Mouse (Mus musculus) 3T3-L1 (cell line): ENCODE measurements around the gene Ptprn2.

Experiments used
- DNase-seq: peaks from one replicate; pipeline ENCODE4 v3.0.0-alpha.2; 2015; ENCODE audit warnings: low read depth, low spot score

Gene Ptprn2

DNA sequence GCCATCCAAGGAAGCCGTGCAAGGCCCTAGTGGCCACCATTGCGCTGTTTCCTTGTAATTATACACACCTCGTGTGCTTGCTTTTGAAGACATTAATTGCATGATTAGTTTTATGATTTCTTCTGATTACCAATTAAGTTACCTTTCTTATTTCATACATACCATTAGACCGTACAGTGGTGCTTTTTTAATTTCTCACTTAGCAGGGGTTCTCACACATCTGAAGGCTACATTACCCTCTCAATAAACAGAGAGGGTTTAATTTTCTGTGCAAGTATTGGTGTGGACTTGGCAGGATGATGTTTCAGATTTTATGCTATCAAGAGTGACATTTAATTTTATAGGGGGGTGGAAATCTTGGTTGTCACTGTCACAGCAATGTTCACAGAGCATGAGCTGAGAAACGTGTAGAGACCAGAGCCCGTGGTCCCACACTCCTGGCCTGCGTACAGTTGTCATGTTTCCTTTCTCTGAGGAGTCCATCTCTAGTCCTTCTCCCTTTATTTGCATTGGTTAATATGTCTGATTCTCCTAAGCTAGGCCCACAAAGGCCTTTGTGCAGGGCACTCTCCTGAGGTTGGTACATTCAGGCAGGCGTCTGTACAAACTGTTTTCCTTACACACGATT is 567.8 kb downstream of the Ptprn2 start:
- no peak for DNase-seq

- DNase-seq, result no peak
These were observed 568.6 kb downstream of the Ptprn2 start for GRCm38 (mm10) chr12:117053851-117054769.

DNA sequence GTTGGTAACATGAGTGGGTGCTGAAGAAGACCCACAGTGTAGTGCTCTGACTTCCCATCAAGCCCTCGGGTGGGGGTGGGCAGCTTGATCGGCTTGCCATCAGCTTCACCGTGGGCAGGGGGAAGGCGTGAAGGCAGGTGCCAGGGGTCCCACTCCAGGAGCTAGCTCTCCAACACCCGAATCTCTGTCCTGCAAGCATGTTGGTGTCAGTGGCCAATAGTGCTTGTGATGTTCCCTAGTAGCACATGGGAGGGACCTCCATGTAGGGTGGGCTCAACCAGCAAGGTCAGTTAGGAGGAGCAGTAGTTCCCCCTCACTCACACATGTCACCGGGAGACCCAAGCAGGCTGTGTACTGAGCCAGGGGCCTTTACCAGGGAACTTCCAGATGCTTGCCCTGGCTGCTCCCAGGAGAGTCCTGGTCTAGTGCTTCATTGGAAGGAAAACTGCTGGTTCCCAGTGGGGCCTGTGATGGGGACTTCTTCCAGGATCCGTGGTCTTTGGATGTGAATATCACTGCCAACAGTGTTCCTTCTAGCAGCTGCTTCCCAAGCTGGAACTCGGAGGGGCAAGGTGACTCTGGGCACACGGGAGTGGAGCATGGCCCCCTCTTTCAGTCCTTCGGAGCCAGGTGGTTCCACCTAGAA is 569.5 kb downstream of the Ptprn2 start:
- DNase-seq, result no peak

DNA sequence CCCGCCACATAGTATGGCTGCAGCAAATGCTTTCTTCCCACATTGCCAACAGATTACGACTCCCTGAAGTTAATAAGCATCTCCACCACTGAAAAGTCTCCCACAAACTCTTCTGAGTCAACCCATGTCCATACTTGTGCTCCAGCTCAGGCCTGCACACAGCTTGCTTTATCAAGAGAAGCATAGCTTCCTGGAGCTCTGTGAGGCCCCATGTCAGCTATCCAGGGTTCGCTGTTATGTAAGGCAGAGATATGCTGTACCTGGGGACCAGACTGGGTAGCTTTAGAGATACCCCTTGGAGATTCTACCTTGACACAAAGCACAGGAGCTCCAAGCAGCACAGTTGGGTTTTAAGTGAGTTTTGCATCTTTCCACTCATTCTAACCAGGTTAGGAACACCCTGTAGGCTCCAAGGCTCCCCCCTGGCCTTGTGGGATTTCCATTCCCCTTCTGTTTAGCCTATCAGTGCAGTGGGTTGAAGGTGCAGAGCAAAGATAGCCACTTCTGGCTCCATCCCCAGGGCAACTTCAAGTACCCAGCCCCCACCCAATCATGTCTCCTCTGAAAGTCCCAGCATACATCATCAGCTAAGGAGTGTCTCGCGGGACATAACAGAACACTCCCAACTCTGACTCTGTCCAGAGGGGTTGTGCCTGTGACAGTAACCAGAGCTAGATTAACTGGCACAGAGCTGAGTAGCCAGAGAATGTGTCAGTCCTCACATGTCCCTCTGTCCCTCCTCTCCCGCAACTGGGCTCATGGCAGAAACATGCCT is 572.9 kb downstream of the Ptprn2 start:
- no peak for DNase-seq

DNA sequence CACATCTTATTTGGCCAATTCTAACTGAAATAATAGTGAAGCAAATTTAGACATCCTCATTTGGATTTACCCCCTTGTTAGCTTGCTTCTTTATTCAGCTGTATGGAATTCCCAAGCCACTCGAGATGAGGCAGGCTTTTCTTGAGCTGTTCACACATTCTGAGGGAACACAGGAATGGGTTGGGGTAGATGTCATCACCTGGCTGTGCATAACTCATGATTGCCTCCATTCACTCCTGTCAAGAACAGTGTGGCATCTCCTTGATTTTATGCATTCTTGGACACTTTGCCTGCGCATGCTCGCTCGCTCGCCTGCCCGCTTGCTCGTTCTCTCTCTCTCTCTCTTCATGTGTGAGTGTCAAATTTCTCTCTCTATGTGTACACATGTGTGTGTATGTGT is 573.5 kb downstream of the Ptprn2 start:
- DNase-seq, result no peak

GRCm38 (mm10) chr12:117077664-117078063 is 592.1 kb downstream of the Ptprn2 start:
- no peak for DNase-seq

GRCm38 (mm10) chr12:117078945-117079344 is 593.4 kb downstream of the Ptprn2 start:
- no peak for DNase-seq

DNA sequence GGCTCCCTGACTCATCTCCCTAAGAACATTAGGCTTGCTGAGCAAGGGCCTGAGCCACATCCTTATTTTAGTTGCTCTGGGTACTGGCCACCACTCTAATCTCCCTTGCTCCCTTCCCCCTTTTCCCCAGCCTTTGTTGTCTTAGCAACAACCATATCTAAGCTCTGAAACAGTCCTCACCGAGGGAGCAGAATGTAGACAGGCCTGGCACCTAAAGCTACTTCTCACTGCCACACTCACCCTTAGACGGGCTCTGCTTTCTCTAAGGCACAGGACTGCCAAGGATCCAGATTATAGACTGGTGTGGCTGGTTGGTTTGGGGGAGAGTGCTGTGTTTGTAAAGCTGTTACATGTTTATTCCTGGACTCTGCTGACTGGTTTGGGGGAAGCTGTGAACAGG is 594.2 kb downstream of the Ptprn2 start:
- no peak for DNase-seq

DNA sequence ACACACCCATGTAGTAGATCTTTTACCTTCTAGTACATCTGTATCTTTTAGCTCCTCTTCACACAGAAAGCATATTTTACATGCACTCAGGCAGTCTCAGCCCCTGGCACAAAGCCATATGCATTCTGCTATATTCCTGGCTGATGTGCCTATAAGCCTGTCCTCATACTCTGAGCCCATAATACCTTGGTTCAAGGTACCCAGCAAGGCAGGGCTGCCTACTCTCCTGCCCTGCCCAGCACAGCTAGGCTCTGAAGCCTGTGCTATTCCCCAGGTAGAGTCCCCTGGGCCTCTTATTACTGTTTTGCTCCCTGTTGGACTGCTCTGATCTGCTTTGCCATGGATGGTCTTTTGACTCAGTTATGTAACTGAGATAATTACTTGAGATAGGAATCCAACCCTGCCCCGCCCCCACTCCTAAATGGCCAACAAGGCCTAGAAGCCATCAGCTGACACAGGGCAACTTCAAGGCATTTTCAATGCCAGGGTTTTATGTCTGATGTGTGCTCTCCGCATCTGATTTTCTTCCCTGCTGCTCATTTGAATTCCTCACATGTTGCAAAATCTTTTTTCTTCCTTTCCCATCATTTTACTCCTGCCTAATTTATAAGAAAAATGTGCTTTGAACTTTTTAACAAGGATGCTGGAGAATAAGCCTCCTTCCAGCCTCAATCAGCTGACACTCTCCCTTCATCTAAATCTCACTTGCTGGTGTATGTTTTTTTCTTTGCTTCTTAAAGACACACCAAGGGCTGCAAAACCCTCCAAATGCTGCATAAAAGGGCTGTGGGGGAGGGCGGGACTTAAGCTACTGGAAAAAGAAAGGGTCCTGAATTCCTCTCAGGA is 598.6 kb downstream of the Ptprn2 start:
- no peak for DNase-seq

DNA sequence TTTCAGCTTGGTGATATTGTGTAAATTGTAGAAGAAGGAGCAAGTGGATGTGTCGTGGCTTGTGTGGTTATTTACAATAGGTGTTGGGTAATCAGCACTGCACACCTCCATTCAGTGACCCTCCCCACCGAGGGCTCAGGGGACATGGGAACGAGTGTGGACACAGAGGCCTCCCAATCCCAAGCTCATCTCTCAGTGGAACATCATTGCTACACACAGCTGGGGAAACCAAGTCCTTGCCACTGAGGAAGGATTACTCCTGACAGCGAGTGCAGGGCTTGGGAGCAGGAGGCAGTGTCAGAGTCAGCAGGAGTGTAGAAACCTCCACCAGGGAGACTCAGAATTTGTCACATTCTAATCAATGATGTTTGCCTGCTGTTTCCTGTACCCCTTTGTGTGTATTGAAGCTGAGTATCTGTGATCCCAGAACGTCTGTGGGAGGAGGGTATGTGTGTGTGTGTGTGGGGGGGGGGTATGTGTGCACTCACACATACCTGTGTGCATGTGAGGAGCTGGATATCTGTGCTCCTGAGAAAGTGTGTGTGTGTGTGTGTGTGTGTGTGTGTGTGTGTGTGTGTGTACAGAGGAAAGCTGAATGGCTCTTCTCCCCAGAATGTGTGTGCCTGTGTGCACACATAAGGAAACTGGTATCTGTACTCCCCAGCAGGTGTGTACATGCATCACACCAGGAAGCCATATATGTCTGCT is 599.3 kb downstream of the Ptprn2 start:
- DNase-seq, result no peak

- DNase-seq, result no peak
These were observed 600.3 kb downstream of the Ptprn2 start for GRCm38 (mm10) chr12:117085661-117086335.

DNA sequence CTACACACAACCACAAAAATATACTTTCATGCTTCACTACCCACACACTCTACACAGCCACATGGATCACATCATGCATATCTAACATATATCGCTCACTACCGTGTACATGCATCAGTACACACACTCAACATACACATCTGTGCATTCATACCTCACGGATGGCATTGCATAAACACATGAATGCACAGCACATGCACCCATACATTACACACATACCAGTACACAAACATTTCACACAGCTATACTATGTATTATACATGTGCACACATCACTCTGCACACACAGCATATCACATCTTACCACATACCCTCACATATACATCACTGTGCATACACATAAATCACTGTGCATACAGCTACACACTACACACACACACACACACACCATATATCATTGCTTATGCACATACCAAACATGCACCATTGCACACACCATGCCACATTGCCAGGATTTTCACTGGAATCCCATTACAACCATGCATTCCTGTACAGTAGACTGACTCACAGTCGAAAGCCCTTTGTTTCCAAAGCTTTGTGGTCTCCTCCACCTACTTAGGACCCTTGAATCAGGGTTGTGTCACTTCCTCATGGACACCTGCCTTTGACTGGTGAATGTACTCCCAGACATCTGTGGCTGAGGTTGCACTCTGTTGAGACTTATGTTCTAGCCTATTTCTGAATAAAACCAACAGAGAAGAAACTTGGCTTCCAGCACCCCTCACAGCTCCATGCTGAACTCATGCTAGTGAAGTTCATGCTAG is 607.0 kb downstream of the Ptprn2 start:
- no peak for DNase-seq

DNA sequence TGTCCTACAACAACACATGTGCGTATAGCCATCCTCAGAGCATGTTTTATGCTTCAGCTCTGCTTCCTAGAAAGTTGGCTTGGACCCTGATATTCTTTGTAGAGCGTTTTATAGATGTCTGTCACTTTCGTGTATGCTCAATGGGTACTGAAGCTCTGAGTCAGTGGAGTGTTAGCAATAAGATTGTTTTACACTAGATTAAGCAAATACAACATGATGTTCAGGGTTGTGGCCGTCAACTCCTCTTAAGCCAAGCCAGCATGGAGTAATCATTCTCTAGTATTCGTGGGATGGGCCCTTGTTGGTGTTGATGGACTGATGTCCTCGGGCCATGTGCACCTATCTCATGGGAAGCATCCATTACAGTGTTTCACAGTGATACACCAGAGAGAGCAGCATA is 610.4 kb downstream of the Ptprn2 start:
- no peak for DNase-seq

GRCm38 (mm10) chr12:117098295-117098694 is 612.8 kb downstream of the Ptprn2 start:
- no peak for DNase-seq

- DNase-seq, result no peak
These were observed 621.2 kb downstream of the Ptprn2 start for GRCm38 (mm10) chr12:117106696-117107095.

- DNase-seq, result no peak
These were observed 621.7 kb downstream of the Ptprn2 start for GRCm38 (mm10) chr12:117107143-117107616.

DNA sequence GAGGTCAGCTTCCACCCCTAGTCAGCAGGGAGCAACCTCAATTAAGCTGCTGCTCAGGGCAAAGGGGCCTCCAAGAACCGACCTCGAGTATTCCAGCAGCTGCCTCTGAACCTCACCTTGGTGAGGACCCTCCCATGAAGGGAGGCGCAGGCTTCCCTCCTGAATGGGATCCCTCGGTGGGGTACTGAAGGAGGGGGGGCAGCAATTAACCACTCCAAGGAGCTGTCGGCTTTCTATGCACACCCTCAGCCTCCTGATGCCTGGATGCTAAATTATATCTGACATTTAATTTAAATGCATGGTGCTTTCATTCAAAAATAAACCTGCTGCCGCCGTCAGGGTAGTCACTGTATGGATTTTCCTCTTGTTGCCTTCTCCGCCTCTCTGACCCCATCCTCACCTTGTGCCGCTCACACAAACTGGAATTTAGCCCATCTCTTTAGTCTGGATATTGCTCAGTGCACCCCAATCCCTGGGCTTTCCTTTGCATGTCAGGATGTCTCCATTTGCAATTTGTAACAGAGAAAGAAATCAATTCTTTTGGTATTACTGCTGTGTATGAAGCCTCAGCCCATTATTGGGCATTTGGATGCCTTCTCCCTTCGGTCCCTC is 629.8 kb downstream of the Ptprn2 start:
- no peak for DNase-seq

DNA sequence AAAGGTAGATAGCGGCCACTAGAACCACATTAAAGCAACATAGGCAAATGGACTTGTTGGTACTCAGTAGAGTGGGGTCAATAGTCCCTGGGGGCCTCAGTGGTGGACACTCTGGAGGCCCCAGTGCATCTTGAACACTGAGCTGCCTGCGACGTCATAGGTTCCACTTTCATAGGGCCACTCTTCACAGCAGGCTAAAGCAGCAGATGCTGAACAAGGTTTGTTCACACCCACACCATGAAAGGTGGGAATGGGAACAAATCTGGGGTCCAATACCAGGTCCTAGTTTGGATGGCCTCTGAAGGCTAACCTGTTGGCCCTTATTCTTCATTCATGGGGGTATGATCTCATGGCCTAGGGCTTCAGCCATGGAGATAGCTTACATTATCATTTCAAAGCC is 641.6 kb downstream of the Ptprn2 start:
- no peak for DNase-seq
